Mouse (Mus musculus) midbrain, embryonic 15.5 days (tissue): ENCODE measurements around the gene Ppp4r3a. TPM values are rescaled to one million over a fixed set of nuclear protein-coding genes. Genes with fewer than 3 reads are reported as not detected.
"Not testable (repeated sequence)": the region's sequence is repeated elsewhere in the genome, so short reads cannot be mapped to it uniquely, and the experiment has no call there.

ENCODE experiments used
- ATAC-seq: fragments of 200-750 bp; cut with Nextera tagmentation; replicated peaks from 2 replicates; pipeline ENCODE4 v1.8.0; 2017; ENCODE audit warnings: moderate TSS enrichment
- H3K27ac ChIP-seq: fragments of 300-500 bp; sonication (generic); 2 replicates; pipeline ENCODE4 v1.5.1; 2015; ENCODE audit warnings: mild to moderate bottlenecking, inconsistent platforms
- H3K27me3 ChIP-seq: fragments of 300-500 bp; sonication (generic); replicated peaks from 2 replicates; pipeline ENCODE4 v1.6.1; 2015; ENCODE audit warnings: inconsistent platforms
- H3K36me3 ChIP-seq: fragments of 300-500 bp; sonication (generic); replicated peaks from 2 replicates; pipeline ENCODE4 v1.6.1; 2015; ENCODE audit warnings: inconsistent platforms
- H3K4me1 ChIP-seq: fragments of 300-500 bp; sonication (generic); 2 replicates; pipeline ENCODE4 v1.6.1; 2015; ENCODE audit warnings: inconsistent platforms
- H3K4me2 ChIP-seq: fragments of 300-500 bp; sonication (generic); 2 replicates; pipeline ENCODE4 v1.6.1; 2015; ENCODE audit warnings: inconsistent platforms, mild to moderate bottlenecking, moderate library complexity
- H3K4me3 ChIP-seq: fragments of 300-500 bp; sonication (generic); 2 replicates; pipeline ENCODE4 v1.5.1; 2015; ENCODE audit warnings: mild to moderate bottlenecking, inconsistent platforms
- H3K9ac ChIP-seq: fragments of 300-500 bp; sonication (generic); 2 replicates; pipeline ENCODE4 v1.6.1; 2015; ENCODE audit warnings: mild to moderate bottlenecking, inconsistent platforms
- H3K9me3 ChIP-seq: fragments of 300-500 bp; sonication (generic); 2 replicates; pipeline ENCODE4 v1.6.1; 2016; ENCODE audit warnings: inconsistent platforms
- WGBS: fragments of 180-500 bp; shearing (Covaris S2); methylation state at CpG from one replicate; pipeline ENCODE4 v1.1.7; 2015; ENCODE audit warnings: mixed read lengths; 5-methylcytosine and 5-hydroxymethylcytosine counted together
- polyA plus RNA-seq: library from polyadenylated mRNA; unstranded; fragments of >200 nt; fragmentation: Nextera tagmentation; extraction: Ambion mirVana; gene quantifications from 2 replicates; pipeline ENCODE4 v1.2.1, GENCODE M21; 2015

The Ppp4r3a gene
- polyA plus RNA-seq: 28.0 and 28.8 TPM in 2 replicates

DNA sequence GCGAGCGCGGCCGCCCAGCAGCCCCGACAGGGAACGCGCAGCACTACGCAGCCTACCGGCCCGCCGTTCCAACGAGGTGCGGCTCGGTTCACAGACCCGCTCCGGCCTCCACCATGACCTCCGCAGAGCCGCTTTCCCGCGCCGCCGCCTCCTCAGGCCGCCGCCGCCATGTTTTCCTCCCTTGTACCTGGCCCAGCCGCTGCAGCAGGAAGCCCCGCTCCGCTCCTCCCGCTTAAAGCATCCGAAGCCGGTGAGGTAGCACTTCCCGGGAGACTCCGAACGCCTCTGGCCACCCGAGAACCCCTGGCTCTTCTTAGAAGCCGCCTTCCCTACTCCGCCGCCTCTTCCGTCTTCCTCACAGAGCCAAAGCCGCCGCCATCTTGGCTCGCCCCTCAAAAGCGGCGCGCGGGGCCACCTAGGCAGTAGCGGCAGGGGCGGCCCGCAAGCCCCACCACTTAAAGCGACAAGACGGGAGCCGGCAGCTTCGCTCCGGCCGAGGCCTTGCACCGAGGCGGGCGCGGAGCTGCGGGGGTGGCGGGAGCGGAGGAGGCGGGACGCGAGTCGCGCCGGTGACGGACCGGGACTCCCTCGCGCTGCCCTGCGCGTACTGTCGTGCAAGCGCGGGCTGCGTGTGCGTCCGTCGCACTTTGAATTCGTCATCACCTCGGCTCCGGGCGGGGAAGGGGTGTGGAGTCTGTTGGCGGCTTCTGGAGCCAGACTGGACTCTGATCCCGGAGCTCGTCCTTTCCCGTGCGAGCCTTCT, at the start of gene Ppp4r3a:
Gene Ppp4r3a, minus strand, starts transcription at position 627 of the 763 bp plus-strand sequence.
- H3K36me3 ChIP-seq: no peaks in the 10 kb centered on the region
- peak within 1 kb of the TSS; percentile 77 for H3K4me3 ChIP-seq
- H3K9me3 ChIP-seq: no peaks in the 10 kb centered on the region
- H3K9ac ChIP-seq: peak within 1 kb of the TSS; percentile 86
- peak within 1 kb of the TSS; percentile 100 for H3K27ac ChIP-seq
- peaks cover 29% of the 10 kb centered on the region for H3K4me1 ChIP-seq
- no peaks in the 10 kb centered on the region for H3K27me3 ChIP-seq
- WGBS: under 1% methylated on average over 88 of the region's 90 CpGs
- peak within 1 kb of the TSS; percentile 87 for H3K4me2 ChIP-seq
- ATAC-seq: peak; percentile 96

- Histone ChIP-seq H3K9me3 (no peaks in the 10 kb centered on the region), H3K4me3 (no peak overlapping the region), H3K27ac (no peak overlapping the region), H3K27me3 (no peaks in the 10 kb centered on the region), H3K36me3 (no peaks in the 10 kb centered on the region), H3K4me1 (no peaks in the 10 kb centered on the region), H3K4me2 (no peak overlapping the region), H3K9ac (no peak overlapping the region)
- ATAC-seq: peak; percentile 73
- 8% methylated on average over 1 of the region's 1 CpGs for WGBS
Observed at GRCm38 (mm10) chr12:101123013-101123412, 39.5 kb upstream of the Ppp4r3a start.

- not testable (repeated sequence) for H3K27me3 ChIP-seq
Observed at GRCm38 (mm10) chr12:101122066-101122465, 38.6 kb upstream of the Ppp4r3a start.

DNA sequence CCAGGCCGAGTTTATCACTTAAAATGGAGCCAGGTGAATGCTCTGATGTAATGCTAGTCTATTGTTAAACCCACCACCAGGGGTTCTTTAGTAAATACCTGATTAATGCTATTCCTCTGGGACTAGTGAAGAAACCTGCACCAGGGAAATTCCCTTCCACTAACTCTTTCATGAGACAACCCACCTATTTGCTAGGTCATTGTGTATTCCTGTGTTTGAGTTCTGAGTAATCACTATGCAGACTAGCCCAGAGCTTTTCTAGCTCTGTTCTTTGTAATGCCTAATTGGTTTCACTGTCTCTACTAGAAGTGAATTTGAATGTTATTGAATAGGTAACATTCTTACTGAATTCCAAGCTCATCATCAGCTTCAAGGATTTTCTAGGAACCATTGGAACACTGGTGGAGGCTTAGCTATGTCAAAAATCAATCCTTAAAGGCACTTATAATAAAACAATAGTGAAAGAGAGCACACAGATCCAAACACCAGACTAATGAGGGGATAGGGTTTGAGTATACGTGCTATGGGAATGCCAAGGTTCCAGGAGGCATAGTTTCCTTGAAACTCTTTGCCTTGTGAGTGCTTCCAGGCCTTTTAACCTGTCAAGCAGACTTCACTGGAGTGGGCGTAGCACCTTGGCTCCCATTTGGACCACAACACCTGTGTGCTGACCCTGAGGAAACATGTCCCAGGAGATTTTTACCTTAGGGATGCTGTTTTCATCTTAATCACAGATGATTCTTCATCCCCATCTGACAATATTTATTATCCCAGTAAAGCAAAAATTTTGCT, 26.5 kb upstream of the Ppp4r3a start:
- not testable (repeated sequence) for H3K27ac ChIP-seq, H3K4me3 ChIP-seq, H3K9ac ChIP-seq, H3K4me2 ChIP-seq, H3K9me3 ChIP-seq, H3K4me1 ChIP-seq, H3K36me3 ChIP-seq, ATAC-seq, H3K27me3 ChIP-seq
- 85% methylated on average over 3 of the region's 3 CpGs for WGBS

More at GRCm38 (mm10) chr12:101122066-101122465, 38.6 kb upstream of the Ppp4r3a start:
- not testable (repeated sequence) for H3K4me2 ChIP-seq, H3K36me3 ChIP-seq, H3K27ac ChIP-seq, H3K4me1 ChIP-seq, H3K9me3 ChIP-seq, H3K4me3 ChIP-seq, ATAC-seq, H3K9ac ChIP-seq
- 70% methylated on average over 4 of the region's 4 CpGs for WGBS

- Histone ChIP-seq H3K4me3 (no peak overlapping the region), H3K9me3 (no peaks in the 10 kb centered on the region), H3K4me2 (no peak overlapping the region), H3K36me3 (no peaks in the 10 kb centered on the region), H3K27ac (no peak overlapping the region), H3K4me1 (no peaks in the 10 kb centered on the region), H3K27me3 (no peaks in the 10 kb centered on the region), H3K9ac (no peak overlapping the region)
- WGBS: 96% methylated on average over 1 of the region's 1 CpGs
- ATAC-seq: no peak
Observed at GRCm38 (mm10) chr12:101107722-101108121, 24.2 kb upstream of the Ppp4r3a start.

- no peaks in the 10 kb centered on the region for H3K4me1 ChIP-seq
- no peaks in the 10 kb centered on the region for H3K9me3 ChIP-seq
- no peaks in the 10 kb centered on the region for H3K27me3 ChIP-seq
- H3K4me3 ChIP-seq: no peak overlapping the region
- 52% methylated on average over 5 of the region's 5 CpGs for WGBS
- no peak overlapping the region for H3K4me2 ChIP-seq
- H3K36me3 ChIP-seq: no peaks in the 10 kb centered on the region
- no peak for ATAC-seq
- no peak overlapping the region for H3K9ac ChIP-seq
- H3K27ac ChIP-seq: no peak overlapping the region
Observed at GRCm38 (mm10) chr12:101105571-101105970, 22.1 kb upstream of the Ppp4r3a start.

- Histone ChIP-seq H3K36me3 (no peaks in the 10 kb centered on the region), H3K4me3 (no peak overlapping the region), H3K27me3 (no peaks in the 10 kb centered on the region), H3K4me2 (no peak overlapping the region), H3K4me1 (no peaks in the 10 kb centered on the region), H3K9ac (no peak overlapping the region), H3K27ac (no peak overlapping the region), H3K9me3 (no peaks in the 10 kb centered on the region)
- 79% methylated on average over 3 of the region's 3 CpGs for WGBS
- no peak for ATAC-seq
Observed at GRCm38 (mm10) chr12:101102648-101103047, 19.1 kb upstream of the Ppp4r3a start.

GRCm38 (mm10) chr12:101093678-101094077, 10.2 kb upstream of the Ppp4r3a start:
- H3K9me3 ChIP-seq, H3K4me2 ChIP-seq, H3K4me1 ChIP-seq, ATAC-seq, H3K4me3 ChIP-seq, H3K36me3 ChIP-seq, H3K9ac ChIP-seq, H3K27me3 ChIP-seq, H3K27ac ChIP-seq: not testable (repeated sequence)
- 65% methylated on average over 3 of the region's 3 CpGs for WGBS

DNA sequence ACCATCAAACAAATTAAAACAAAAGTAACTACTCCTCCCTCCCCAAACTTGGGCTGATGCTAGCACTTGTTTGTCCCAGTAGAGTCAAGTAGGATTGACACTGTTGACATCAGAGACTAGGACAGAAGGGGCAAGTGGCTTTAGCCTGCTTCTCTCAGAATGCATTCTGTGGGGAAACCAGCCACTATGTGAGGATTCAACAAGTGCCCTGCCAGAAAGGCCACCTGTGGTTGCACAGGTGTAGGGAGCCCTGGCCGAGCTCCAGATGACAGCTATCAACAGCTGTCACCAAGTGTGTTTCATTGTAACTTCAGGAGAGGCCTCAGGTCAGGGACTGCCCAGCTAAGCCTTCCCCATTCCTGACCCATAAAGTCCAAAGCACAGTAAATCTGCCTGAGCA, 6.5 kb upstream of the Ppp4r3a start:
- no peak for ATAC-seq
- H3K4me2 ChIP-seq: no peak overlapping the region
- H3K27ac ChIP-seq: no peak overlapping the region
- H3K4me3 ChIP-seq: no peak overlapping the region
- no peak overlapping the region for H3K9ac ChIP-seq
- H3K27me3 ChIP-seq: no peaks in the 10 kb centered on the region
- no peaks in the 10 kb centered on the region for H3K9me3 ChIP-seq
- H3K4me1 ChIP-seq: no peaks in the 10 kb centered on the region; the same call in 1 of the 2 replicates
- H3K36me3 ChIP-seq: no peaks in the 10 kb centered on the region
- WGBS: 95% methylated on average over 1 of the region's 1 CpGs

DNA sequence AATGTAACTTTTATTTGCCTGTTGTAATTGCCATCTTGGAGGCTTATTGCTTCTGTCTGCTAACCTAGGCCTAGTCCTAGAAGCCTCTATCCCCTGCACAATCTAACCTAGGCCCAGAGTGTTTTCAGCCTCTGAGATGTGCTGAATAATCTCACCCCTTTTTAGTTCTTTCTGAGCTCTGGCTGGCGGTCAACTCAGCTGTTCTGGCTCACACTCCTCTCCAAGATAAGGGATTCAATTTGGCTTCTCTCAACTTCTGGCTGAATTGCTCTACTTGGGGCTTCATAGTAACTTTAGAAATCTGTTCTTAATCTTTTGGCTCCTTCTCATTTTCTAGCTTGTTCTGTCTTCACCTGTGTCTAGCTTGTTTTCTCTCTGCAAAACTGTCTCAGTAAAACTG, 3.9 kb upstream of the Ppp4r3a start:
- no peak for ATAC-seq
- H3K27ac ChIP-seq: no peak overlapping the region
- H3K36me3 ChIP-seq: no peaks in the 10 kb centered on the region
- H3K9me3 ChIP-seq: no peaks in the 10 kb centered on the region
- H3K4me1 ChIP-seq: peaks cover 7% of the 10 kb centered on the region
- H3K4me2 ChIP-seq: no peak overlapping the region
- H3K27me3 ChIP-seq: no peaks in the 10 kb centered on the region
- 92% methylated on average over 1 of the region's 1 CpGs for WGBS
- no peak overlapping the region for H3K4me3 ChIP-seq
- H3K9ac ChIP-seq: no peak overlapping the region

DNA sequence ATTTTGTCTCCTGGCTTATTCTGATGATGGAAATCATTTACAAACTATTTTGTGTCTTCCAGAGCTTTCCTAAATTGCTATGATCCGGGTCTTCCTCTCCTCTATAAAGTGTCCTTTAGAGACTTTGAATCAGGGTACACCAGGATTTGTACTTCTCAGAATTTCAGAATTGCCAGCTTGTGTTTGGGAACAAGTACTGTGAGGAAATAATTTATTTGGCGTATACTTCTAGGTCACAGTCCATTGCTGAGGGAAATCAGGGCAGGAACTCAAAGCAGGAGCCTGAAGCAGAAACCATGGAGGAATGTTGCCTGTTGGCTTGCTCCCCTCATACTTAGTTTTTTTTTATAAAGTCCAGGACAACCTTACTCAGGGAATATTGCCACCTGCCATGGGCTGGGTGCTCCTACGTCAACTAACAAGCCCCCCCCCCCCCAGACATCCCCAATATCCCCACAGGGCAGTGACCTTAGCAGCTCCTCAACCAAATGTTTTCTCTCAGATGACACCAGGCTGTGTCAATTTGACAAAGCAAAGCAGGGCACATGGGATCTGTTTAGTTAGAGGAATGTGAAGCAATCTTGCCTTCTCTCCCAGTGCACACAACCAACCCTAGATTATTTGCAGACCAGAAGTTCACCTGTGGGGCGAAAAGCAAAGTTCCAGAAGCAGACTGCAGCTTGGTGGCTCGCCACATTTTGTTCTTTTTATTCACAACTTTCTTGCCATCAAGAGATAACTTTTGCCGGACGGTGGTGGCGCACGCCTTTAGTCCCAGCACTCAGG, 1.6 kb upstream of the Ppp4r3a start:
- Histone ChIP-seq H3K36me3 (no peaks in the 10 kb centered on the region), H3K4me1 (peaks cover 25% of the 10 kb centered on the region), H3K27ac (0 out of 2 replicates have a peak overlapping the region, but pooled peaks have one; percentile 100), H3K27me3 (no peaks in the 10 kb centered on the region), H3K4me2 (peak overlapping the region; percentile 87), H3K9ac (no peak overlapping the region), H3K9me3 (no peaks in the 10 kb centered on the region), H3K4me3 (peak overlapping the region; percentile 77; the same call in 1 of the 2 replicates)
- ATAC-seq: no peak
- 93% methylated on average over 9 of the region's 9 CpGs for WGBS

DNA sequence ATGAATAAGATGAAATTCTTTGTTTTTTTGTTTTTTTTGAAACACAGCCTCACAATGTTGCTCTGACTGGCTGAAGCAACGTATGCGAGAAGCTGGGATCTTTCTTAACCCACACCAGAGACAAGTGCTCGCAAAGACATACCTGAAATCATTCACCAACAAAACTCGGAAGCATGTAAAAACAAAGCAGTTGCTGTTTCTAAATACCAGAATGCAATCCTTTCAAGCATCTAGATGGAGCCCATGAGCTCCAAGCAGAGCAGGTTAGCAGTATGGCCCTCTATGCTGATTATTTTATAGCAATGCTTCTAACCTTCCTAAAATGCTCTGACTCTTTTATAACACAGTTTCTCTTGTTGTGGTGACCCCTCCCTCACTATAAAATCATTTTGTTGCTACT, 735 bp upstream of the Ppp4r3a start:
- Histone ChIP-seq H3K4me1 (peaks cover 25% of the 10 kb centered on the region), H3K4me3 (peak overlapping the region; percentile 77), H3K36me3 (no peaks in the 10 kb centered on the region), H3K4me2 (peak overlapping the region; percentile 87), H3K9me3 (no peaks in the 10 kb centered on the region), H3K9ac (peak overlapping the region; percentile 86), H3K27ac (peak overlapping the region; percentile 100), H3K27me3 (no peaks in the 10 kb centered on the region)
- peak; percentile 2; the same call in 1 of the 2 replicates for ATAC-seq
- WGBS: 11% methylated on average over 4 of the region's 4 CpGs
